Mouse (Mus musculus) T-cell, adult 66 days (primary cell): Measurements from ENCODE around the gene Actl7b. TPM values are rescaled to one million over a fixed set of nuclear protein-coding genes. Genes with fewer than 3 reads are reported as not detected.

Source experiments
- total RNA-seq, 2 experiments: library from RNA; stranded (reverse); gene quantifications; 3 replicates in 1 of 2; 4 replicates in 1 of 2; pipeline ENCODE4 v1.2.4; 2023

The Actl7b gene
- total RNA-seq: 1 to 10 TPM; 1.6 to 1.9 TPM

GRCm38 (mm10) chr4:56741041-56741493, at the start of gene Actl7b:
Actl7b (minus strand) TSS chr4:56741443.

GRCm38 (mm10) chr4:56743363-56744195, 2.3 kb upstream of the Actl7b start, which contains the start of gene Actl7a:
Actl7a (plus strand) TSS chr4:56743413.

GRCm38 (mm10) chr4:56740020-56740485, 1.2 kb downstream of the Actl7b start, which contains the start of gene Gm26657:
Gm26657 (plus strand) TSS chr4:56740070.

Other genes with a start within 250 kb of the Actl7b start
- gene Gm26657, start 1.4 kb downstream of the Actl7b start, total RNA-seq: not detected
- gene Actl7a, start 2.0 kb upstream of the Actl7b start, total RNA-seq: not detected
- gene Elp1, start 60.9 kb upstream of the Actl7b start, total RNA-seq: 10 to 100 TPM; 38.2 to 48.2 TPM
- gene Fam206a, start 60.9 kb upstream of the Actl7b start, total RNA-seq: 10 to 100 TPM; 17.5 to 19.9 TPM
- 1 to 10 TPM; 1.5 to 2.5 TPM for gene Ctnnal1, start 123.7 kb upstream of the Actl7b start, total RNA-seq
- gene Tmem245, start 206.0 kb upstream of the Actl7b start, total RNA-seq: 10 to 100 TPM; 34.1 to 34.3 TPM
- gene Frrs1l, start 248.9 kb upstream of the Actl7b start, total RNA-seq: not detected